ENCODE assay signal across 23 mouse cellular contexts in the genomic region with DNA sequence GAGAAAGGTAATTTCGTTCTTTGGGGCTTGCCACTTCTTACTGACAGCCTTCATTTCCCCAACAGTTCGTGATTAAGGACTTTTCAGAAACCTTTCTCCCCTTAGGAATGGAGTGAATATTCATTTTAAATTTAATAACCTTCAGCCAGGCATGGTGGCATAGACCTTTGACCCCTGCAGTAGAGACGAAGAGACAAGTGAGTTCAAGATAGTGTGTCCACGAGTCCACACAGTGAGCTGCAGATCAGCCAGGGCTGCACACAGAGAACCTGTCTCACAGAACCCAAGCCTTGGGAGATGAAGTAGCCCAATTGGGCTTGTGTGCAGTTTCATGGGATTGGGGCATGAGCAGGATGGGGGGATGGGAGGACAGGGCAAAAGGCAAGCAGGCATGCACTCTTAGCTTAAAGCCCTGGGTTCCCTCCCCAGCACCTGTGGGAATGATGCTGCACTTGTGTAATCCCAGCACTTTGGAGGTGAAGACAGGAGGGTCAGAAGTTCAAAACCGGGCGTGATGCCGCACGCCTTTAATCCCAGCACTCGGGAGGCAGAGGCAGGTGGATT. TPM values are rescaled to one million over a fixed set of nuclear protein-coding genes. Genes with fewer than 3 reads are reported as not detected.
DNase-seq lines count a peak whose midpoint lies in the region; ATAC-seq and TF ChIP-seq lines count a peak whose summit lies in the region.
"Had no signal": no experiment of that assay in that cellular context is flagged by ENCODE, and none has a peak within 500 bp of the region (broad histone marks: within the 10 kb centered on the region; RNA-seq: fewer than 3 reads in every experiment).

No protein-coding gene starts in this region.

- TF ChIP-seq EP300 in CH12.LX (IDR thresholded peaks at IDR 0.05; ENCODE audit: low read length): no peak

- peaks cover 13% of the 10 kb centered on the region for H3K36me3 ChIP-seq in kidney, embryonic 15.5 days
- peaks cover 3% of the 10 kb centered on the region; the same call in 1 of the 2 replicates for H3K36me3 ChIP-seq in kidney, embryonic 16.5 days (ENCODE audit: insufficient read depth, low read length)
- H3K36me3 ChIP-seq in CH12.LX (replicated peaks in 1 of 2; ENCODE audit: control insufficient read depth in 1 of 2, insufficient read depth in 1 of 2, low read length in 1 of 2) (peaks cover 6 to 13% of the 10 kb centered on the region in 2 experiments), E14TG2a.4 (ENCODE audit: insufficient read depth, low read length) (peaks cover 18% of the 10 kb centered on the region)
- peaks cover 4% of the 10 kb centered on the region for H3K36me3 ChIP-seq in small intestine, adult 2 months (ENCODE audit: control insufficient read depth, insufficient read depth, low read length)

- no peak overlapping the region for H3K4me2 ChIP-seq in kidney, embryonic 15.5 days
- no peak overlapping the region for H3K4me2 ChIP-seq in kidney, embryonic 16.5 days (replicated peaks; ENCODE audit: low read depth, low read length)
- H3K4me2 ChIP-seq in CH12.LX (ENCODE audit: insufficient read depth, low read depth, poor library complexity, severe bottlenecking): no peak overlapping the region
- H3K4me2 ChIP-seq: heart, embryonic 15.5 days; hindbrain, embryonic 14.5 days had no signal

- H3K4me1 ChIP-seq in kidney, embryonic 15.5 days: peaks cover 18% of the 10 kb centered on the region
- peaks cover 16% of the 10 kb centered on the region for H3K4me1 ChIP-seq in kidney, embryonic 16.5 days (ENCODE audit: insufficient read depth, low read length)
- H3K4me1 ChIP-seq in CH12.LX (ENCODE audit: control insufficient read depth in 1 of 2, insufficient read depth in 2 of 2) (peaks cover 15 to 53% of the 10 kb centered on the region in 2 experiments), E14TG2a.4 (replicated peaks; ENCODE audit: low read depth, low read length) (peaks cover 77% of the 10 kb centered on the region)
- peaks cover 7% of the 10 kb centered on the region; the same call in 1 of the 2 replicates for H3K4me1 ChIP-seq in small intestine, adult 2 months (ENCODE audit: control insufficient read depth, insufficient read depth, insufficient read length, low read length)

- no peak for DNase-seq in CH12.LX (ENCODE audit: extremely low read depth)
- DNase-seq in left cerebral cortex, adult 9 months (ENCODE audit: low spot score in 2 of 2): no peak
- no peak for DNase-seq in layer of hippocampus, adult 9-10 months (ENCODE audit: low spot score)
- DNase-seq: adrenal gland, postnatal 10 days; heart, postnatal 36 days; layer of hippocampus, adult 9-11 months; left cerebral cortex, postnatal 4 days; lung, embryonic 14.5 days; thymus, postnatal 14 days had no signal

- TF ChIP-seq RAD21 in CH12.LX (IDR thresholded peaks at IDR 0.05; ENCODE audit: low read depth, low read length): no peak

- no peak overlapping the region for H3K27ac ChIP-seq in kidney, embryonic 15.5 days
- H3K27ac ChIP-seq in kidney, embryonic 16.5 days (ENCODE audit: low read length): no peak overlapping the region
- H3K27ac ChIP-seq in CH12.LX (ENCODE audit: insufficient read depth, low read depth): peak overlapping the region; percentile 92
- peak overlapping the region; percentile 51 for H3K27ac ChIP-seq in small intestine, adult 2 months (ENCODE audit: insufficient read depth, low read depth, low read length)
- H3K27ac ChIP-seq: embryonic facial prominence, embryonic 12.5 days; forebrain, embryonic 12.5 days; heart, embryonic 15.5 days; hindbrain, embryonic 14.5 days; limb, embryonic 15.5 days; midbrain, embryonic 13.5 days had no signal

- no peaks in the 10 kb centered on the region for H3K27me3 ChIP-seq in kidney, embryonic 15.5 days
- no peaks in the 10 kb centered on the region for H3K27me3 ChIP-seq in kidney, embryonic 16.5 days (ENCODE audit: insufficient read depth, low read length)
- no peaks in the 10 kb centered on the region for H3K27me3 ChIP-seq in CH12.LX (replicated peaks)
- no peaks in the 10 kb centered on the region for H3K27me3 ChIP-seq in E14TG2a.4 (ENCODE audit: insufficient read depth, low read length)
- H3K27me3 ChIP-seq in small intestine, adult 2 months (ENCODE audit: control insufficient read depth, insufficient read depth, low read length): no peaks in the 10 kb centered on the region
- H3K27me3 ChIP-seq: embryonic facial prominence, embryonic 12.5 days; forebrain, embryonic 12.5 days; heart, embryonic 15.5 days; limb, embryonic 15.5 days; midbrain, embryonic 13.5 days had no signal

- H3K9me3 ChIP-seq in kidney, embryonic 15.5 days (replicated peaks): no peaks in the 10 kb centered on the region
- H3K9me3 ChIP-seq in kidney, embryonic 16.5 days (ENCODE audit: low read length): no peaks in the 10 kb centered on the region
- H3K9me3 ChIP-seq in CH12.LX (replicated peaks; ENCODE audit: low read length) (no peaks in the 10 kb centered on the region), E14TG2a.4 (ENCODE audit: low read length) (no peaks in the 10 kb centered on the region)
- H3K9me3 ChIP-seq: embryonic facial prominence, embryonic 12.5 days; forebrain, embryonic 12.5 days; G1E; heart, embryonic 15.5 days; limb, embryonic 15.5 days; midbrain, embryonic 13.5 days had no signal

- TF ChIP-seq CTCF in CH12.LX (conservative IDR thresholded peaks at IDR 0.05 in 1 of 2, IDR thresholded peaks at IDR 0.05 in 1 of 2; ENCODE audit: low read depth in 2 of 2, low read length in 2 of 2) (no peak), E14TG2a.4 (conservative IDR thresholded peaks at IDR 0.05; ENCODE audit: low read length) (no peak)
- no peak for TF ChIP-seq CTCF in small intestine, adult 2 months (IDR thresholded peaks at IDR 0.05; ENCODE audit: extremely low read depth, insufficient read length, insufficient replicate concordance, low read depth, low read length)

- H3K79me2 ChIP-seq in CH12.LX (replicated peaks; ENCODE audit: control insufficient read depth, extremely low read depth, insufficient read depth, poor library complexity, severe bottlenecking): peaks cover 23% of the 10 kb centered on the region

- no peak overlapping the region for H3K9ac ChIP-seq in kidney, embryonic 15.5 days
- H3K9ac ChIP-seq in kidney, embryonic 16.5 days (replicated peaks; ENCODE audit: low read length): no peak overlapping the region
- H3K9ac ChIP-seq in CH12.LX (ENCODE audit: insufficient read depth, low read depth): peak overlapping the region; percentile 87
- H3K9ac ChIP-seq: heart, embryonic 15.5 days; hindbrain, embryonic 14.5 days; limb, embryonic 15.5 days; lung, embryonic 14.5 days had no signal

- 0 out of 2 replicates have a peak overlapping the region, but pooled peaks have one; percentile 96 for H3K4me3 ChIP-seq in kidney, embryonic 15.5 days (replicated peaks)
- no peak overlapping the region for H3K4me3 ChIP-seq in kidney, embryonic 16.5 days (ENCODE audit: low read length)
- no peak overlapping the region for H3K4me3 ChIP-seq in CH12.LX (replicated peaks in 1 of 3; ENCODE audit: low read depth in 2 of 3, low read length in 2 of 3, poor library complexity in 1 of 3)
- peak overlapping the region; percentile 98 for H3K4me3 ChIP-seq in E14TG2a.4 (replicated peaks; ENCODE audit: low read length)
- no peak overlapping the region for H3K4me3 ChIP-seq in small intestine, adult 2 months (ENCODE audit: low read depth, low read length)
- H3K4me3 ChIP-seq: forebrain, embryonic 12.5 days; limb, embryonic 15.5 days had no signal

- ATAC-seq in kidney, embryonic 15.5 days (replicated peaks; ENCODE audit: low FRiP score): no peak
- ATAC-seq in kidney, embryonic 16.5 days (ENCODE audit: low FRiP score, low TSS enrichment): no peak
- ATAC-seq: activated CD4-positive, CD25-positive, alpha-beta regulatory T cell, adult 4 months; inflammation-experienced regulatory T-cells, adult 6 months; midbrain, embryonic 13.5 days had no signal

- in situ Hi-C loops in CH12.LX (cut with MboI; ENCODE audit: low pct_ligation_motif_present, low pct_unique_long_range_greater_than_20kb, low sequenced_read_pairs): no loop called here

- dilution Hi-C loops in CH12.LX (cut with MboI; ENCODE audit: extremely low pct_ligation_motif_present, extremely low pct_unique_long_range_greater_than_20kb, low sequenced_read_pairs): no loop called here

- 90% methylated on average over 9 of the region's 9 CpGs for WGBS in kidney, embryonic 15.5 days
- WGBS in kidney, embryonic 16.5 days: 85% methylated on average over 9 of the region's 9 CpGs
- WGBS in small intestine, adult 2 months: 70% methylated on average over 9 of the region's 9 CpGs

- no peak for TF ChIP-seq POLR2A in CH12.LX (IDR thresholded peaks at IDR 0.05; ENCODE audit: low read depth, low read length)
- TF ChIP-seq POLR2A in small intestine, adult 2 months (IDR thresholded peaks at IDR 0.05; ENCODE audit: low read depth, low read length): no peak

TF ChIP-seq in CH12.LX, 34 proteins besides CTCF, POLR2A, EP300 and RAD21:
- TF ChIP-seq KAT2A (IDR thresholded peaks at IDR 0.05; ENCODE audit: insufficient replicate concordance, low read length) (no peak), MAX (IDR thresholded peaks at IDR 0.05; ENCODE audit: low read length) (no peak), USF1 (IDR thresholded peaks at IDR 0.05; ENCODE audit: low read depth, low read length) (no peak), ELF1 (IDR thresholded peaks at IDR 0.05; ENCODE audit: low read depth, low read length) (no peak), JUN (IDR thresholded peaks at IDR 0.05; ENCODE audit: insufficient read depth, low read depth, low read length) (no peak), PAX5 (IDR thresholded peaks at IDR 0.05; ENCODE audit: low read length) (no peak), SMC3 (IDR thresholded peaks at IDR 0.05; ENCODE audit: low read depth, low read length) (no peak)

RNA-seq across cellular contexts. Expression of a gene that starts 1.7 kb away (rescaled TPM):
- polyA plus RNA-seq in kidney, embryonic 15.5 days (2015; fragmentation: Nextera tagmentation; extraction: Ambion mirVana): 47.4 and 49.7 TPM in 2 replicates
- 46.0 and 50.1 TPM in 2 replicates for polyA plus RNA-seq in kidney, embryonic 16.5 days (2015; fragmentation: Nextera tagmentation; extraction: Ambion mirVana)
- total RNA-seq in CH12.LX (2012; rRNA removed) (136 and 166 TPM in 2 replicates), CH12.LX (2014; rRNA removed) (104 and 112 TPM in 2 replicates)
- 74.9 and 79.8 TPM in 2 replicates for polyA plus RNA-seq in CH12.LX (2012; ENCODE audit: insufficient read length, low read depth)
- 16.2 and 39.2 TPM in 2 replicates for polyA plus RNA-seq in small intestine, adult 2 months (2012; rRNA removed)

RNA-seq across cellular contexts. Expression of a gene that starts 33.9 kb away (rescaled TPM):
- 14.8 and 15.0 TPM in 2 replicates for polyA plus RNA-seq in kidney, embryonic 15.5 days (2015; fragmentation: Nextera tagmentation; extraction: Ambion mirVana)
- polyA plus RNA-seq in kidney, embryonic 16.5 days (2015; fragmentation: Nextera tagmentation; extraction: Ambion mirVana): 15.2 and 17.3 TPM in 2 replicates
- total RNA-seq in CH12.LX (2012; rRNA removed) (5.0 and 6.4 TPM in 2 replicates), CH12.LX (2014; rRNA removed) (1.4 and 2.2 TPM in 2 replicates)
- polyA plus RNA-seq in CH12.LX (2012; ENCODE audit: insufficient read length, low read depth): 9.7 and 9.8 TPM in 2 replicates
- polyA plus RNA-seq in small intestine, adult 2 months (2012; rRNA removed): 6.2 and 7.4 TPM in 2 replicates
- polyA plus RNA-seq: erythroblast, embryonic 14.5 days had no signal

Comparison
In these comparisons a context has a peak if more than half of its experiments do, and no peak if none do; other contexts are left out.
1. H3K4me3 ChIP-seq: peak in kidney, embryonic 15.5 days (single experiment) and E14TG2a.4 (single experiment); none in kidney, embryonic 16.5 days (single experiment), CH12.LX (0 of 3) and small intestine, adult 2 months (single experiment).
2. H3K27ac ChIP-seq: peak in CH12.LX (single experiment) and small intestine, adult 2 months (single experiment); none in kidney, embryonic 15.5 days (single experiment) and kidney, embryonic 16.5 days (single experiment).